Mouse (Mus musculus) ES-E14 (cell line): ENCODE data around the gene Ccs.

ENCODE experiments used
- MAFK ChIP-seq: IDR thresholded peaks from 2 replicates; pipeline ENCODE4 v1.6.1; 2014; ENCODE audit warnings: mild to moderate bottlenecking, low read depth, low read length, inconsistent platforms; ENCODE audit not compliant: insufficient read depth
- ZC3H11A ChIP-seq: IDR thresholded peaks from 2 replicates; pipeline ENCODE4 v1.6.1; 2012; ENCODE audit warnings: low read depth, mild to moderate bottlenecking, inconsistent platforms, low read length, borderline replicate concordance
- ZNF384 ChIP-seq: IDR thresholded peaks from 2 replicates; pipeline ENCODE4 v1.6.1; 2012; ENCODE audit warnings: low read depth, low read length, inconsistent platforms

DNA sequence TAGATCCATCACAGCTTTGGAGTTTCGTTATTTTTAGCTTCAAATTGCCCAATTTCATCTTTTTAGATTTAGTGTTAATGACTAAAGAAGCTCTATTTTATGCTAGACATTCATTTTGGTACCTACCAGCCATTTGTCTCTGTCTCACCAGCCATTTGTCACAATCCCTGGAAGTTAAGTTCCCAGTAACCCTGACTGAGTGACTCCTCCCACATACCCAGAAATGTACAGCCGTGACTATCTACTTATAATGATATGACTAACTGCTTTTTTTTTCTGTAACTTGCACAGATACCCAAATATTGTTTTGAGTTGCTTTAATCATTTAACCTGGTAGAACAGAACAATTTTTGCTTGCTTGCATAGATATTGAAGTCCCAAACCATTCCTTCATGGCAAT lies 6.7 kb upstream of the Ccs start:
- TF ChIP-seq ZC3H11A (no peak), MAFK (no peak), ZNF384 (no peak)
